Mouse (Mus musculus) liver, embryonic 14.5 days (tissue): ENCODE data around the gene Llph. TPM values are rescaled to one million over a fixed set of nuclear protein-coding genes. Genes with fewer than 3 reads are reported as not detected.
A peak's percentile ranks its signal among the peaks of the same experiment; 100 is the strongest.
"Not testable (repeated sequence)": the region's sequence is repeated elsewhere in the genome, so short reads cannot be mapped to it uniquely, and the experiment has no call there.

Experiments
- ATAC-seq: fragments of 200-750 bp; cut with Nextera tagmentation; 2 replicates; pipeline ENCODE4 v1.8.0; 2017; ENCODE audit warnings: moderate number of reproducible peaks, mild to moderate bottlenecking, moderate library complexity; ENCODE audit not compliant: insufficient read depth
- DNase-seq, 3 experiments: peaks; one replicate each; pipeline ENCODE4 v3.0.0-alpha.2; 2012 to 2013; ENCODE audit warnings: low read depth in 3 of 3, low spot score in 3 of 3
- H3K27ac ChIP-seq: fragments of 300-500 bp; sonication (generic); 2 replicates; pipeline ENCODE4 v1.5.1; 2014; ENCODE audit warnings: moderate library complexity, mild to moderate bottlenecking, control low read depth, inconsistent platforms
- H3K27me3 ChIP-seq: fragments of 300-500 bp; sonication (generic); 2 replicates; pipeline ENCODE4 v1.6.1; 2014; ENCODE audit warnings: mild to moderate bottlenecking, low read length, moderate library complexity; ENCODE audit not compliant: control insufficient read depth, insufficient read depth
- H3K36me3 ChIP-seq: fragments of 300-500 bp; sonication (generic); replicated peaks from 2 replicates; pipeline ENCODE4 v1.6.1; 2014; ENCODE audit warnings: low read depth; ENCODE audit not compliant: control insufficient read depth, insufficient read depth
- H3K4me1 ChIP-seq, 2 experiments: fragments of 200-500 bp in 1 of 2; fragments of 300-500 bp in 1 of 2; sonication (generic) in 1 of 2; replicated peaks; 2 replicates each; pipeline ENCODE4 v1.6.1; 2012 to 2014; ENCODE audit warnings: antibody characterized with exemption in 1 of 2, inconsistent platforms in 1 of 2, low read length in 1 of 2; ENCODE audit not compliant: control insufficient read depth in 2 of 2, insufficient read depth in 2 of 2
- H3K4me2 ChIP-seq: fragments of 300-500 bp; sonication (generic); 2 replicates; pipeline ENCODE4 v1.6.1; 2014; ENCODE audit warnings: low read depth, mild to moderate bottlenecking, control low read depth, moderate library complexity
- H3K4me3 ChIP-seq, 2 experiments: fragments of 200-500 bp in 1 of 2; fragments of 300-500 bp in 1 of 2; sonication (generic) in 1 of 2; 2 replicates each; pipeline ENCODE4 v1.5.1; 2012 to 2014; ENCODE audit warnings: low read depth in 2 of 2, low read length in 2 of 2, mild to moderate bottlenecking in 2 of 2, control low read depth in 1 of 2, inconsistent platforms in 1 of 2, moderate library complexity in 1 of 2; ENCODE audit not compliant: insufficient read depth in 1 of 2
- H3K9ac ChIP-seq: fragments of 300-500 bp; sonication (generic); replicated peaks from 2 replicates; pipeline ENCODE4 v1.6.1; 2014; ENCODE audit warnings: mild to moderate bottlenecking, control low read depth, moderate library complexity
- H3K9me3 ChIP-seq: fragments of 300-500 bp; sonication (generic); 2 replicates; pipeline ENCODE4 v1.6.1; 2016; ENCODE audit warnings: low read length, mixed read lengths; ENCODE audit not compliant: control insufficient read depth
- CTCF ChIP-seq: IDR thresholded peaks from 2 replicates; pipeline ENCODE4 v1.5.1; 2016; ENCODE audit warnings: antibody characterized with exemption, low read depth, control low read depth
- EP300 ChIP-seq: IDR thresholded peaks from 2 replicates; pipeline ENCODE4 v1.6.1; 2016; ENCODE audit warnings: antibody characterized with exemption, low read depth
- WGBS: fragments of 180-500 bp; shearing (Covaris S2); extraction: QIAGEN DNeasy Blood & Tissue Kit; methylation state at CpG from one replicate; pipeline ENCODE4 v1.1.7; 2014; ENCODE audit not compliant: insufficient replicate concordance; 5-methylcytosine and 5-hydroxymethylcytosine counted together
- polyA plus RNA-seq, 2 experiments: library from polyadenylated mRNA; depleted of rRNA in 1 of 2; stranded (reverse) in 1 of 2; unstranded in 1 of 2; fragments of >200 nt; fragmentation: Nextera tagmentation in 1 of 2; extraction: Ambion mirVana in 1 of 2; gene quantifications; 2 replicates each; pipeline versions ENCODE4 v1.2.1 to v1.2.3; 2012 to 2014

The Llph gene
- polyA plus RNA-seq, 2 experiments = 32.2 to 33.6 TPM

GRCm38 (mm10) chr10:120208015-120208414, 18.9 kb upstream of the Llph start:
- Histone ChIP-seq H3K4me2 (peak overlapping the region; percentile 77), H3K4me3 (no peak overlapping the region; a peak in 2 of 4 replicates), H3K27ac (no peak overlapping the region), H3K9ac (no peak overlapping the region), H3K9me3 (no peaks in the 10 kb centered on the region; the same call in 1 of the 2 replicates), H3K36me3 (no peaks in the 10 kb centered on the region), H3K4me1 (peaks cover 6 to 7% of the 10 kb centered on the region in 2 experiments), H3K27me3 (no peaks in the 10 kb centered on the region)
- ATAC-seq (no peak), DNase-seq (no peak)
- no peak for TF ChIP-seq EP300
- TF ChIP-seq CTCF = no peak
- WGBS = 57% methylated on average over 8 of the region's 8 CpGs

- peak overlapping the region; percentile 70 to 96 for H3K4me3 ChIP-seq
Observed at GRCm38 (mm10) chr10:120208575-120209538, 18.0 kb upstream of the Llph start.

DNA sequence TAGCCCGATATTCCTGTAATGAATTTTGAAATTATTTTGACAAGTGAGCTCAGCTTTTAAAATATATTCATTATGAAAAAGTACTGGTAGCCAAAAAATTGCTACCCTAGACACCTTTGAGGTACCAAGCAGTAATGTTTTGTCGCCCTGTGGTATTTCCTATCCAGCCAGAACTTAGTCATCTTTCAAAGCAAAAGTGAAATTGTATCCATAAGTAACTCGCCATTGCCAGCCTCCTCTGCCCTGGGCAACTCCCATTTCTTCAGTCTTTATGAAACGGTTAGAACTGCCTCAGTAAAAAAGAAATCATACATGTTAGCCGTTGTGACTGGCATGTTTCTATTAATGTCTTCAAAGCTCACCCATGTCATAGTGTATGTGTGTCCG, 17.3 kb upstream of the Llph start:
- Histone ChIP-seq H3K36me3 (no peaks in the 10 kb centered on the region), H3K27ac (no peak overlapping the region), H3K27me3 (no peaks in the 10 kb centered on the region), H3K9me3 (no peaks in the 10 kb centered on the region; the same call in 1 of the 2 replicates), H3K9ac (peak overlapping the region; percentile 88), H3K4me3 (peak overlapping the region; percentile 40 to 96), H3K4me1 (peaks cover 6 to 7% of the 10 kb centered on the region in 2 experiments), H3K4me2 (peak overlapping the region; percentile 77)
- ATAC-seq = no peak
- no peak for DNase-seq
- TF ChIP-seq EP300 = no peak
- TF ChIP-seq CTCF = no peak
- 40% methylated on average over 6 of the region's 6 CpGs for WGBS

More at GRCm38 (mm10) chr10:120208575-120209538, 18.0 kb upstream of the Llph start:
- Histone ChIP-seq H3K9ac (peak overlapping the region; percentile 88), H3K36me3 (no peaks in the 10 kb centered on the region), H3K9me3 (no peaks in the 10 kb centered on the region; the same call in 1 of the 2 replicates), H3K27ac (no peak overlapping the region), H3K27me3 (no peaks in the 10 kb centered on the region), H3K4me1 (peaks cover 6 to 7% of the 10 kb centered on the region in 2 experiments), H3K4me2 (peak overlapping the region; percentile 77)
- ATAC-seq (peak; percentile 83), DNase-seq (peak; percentile 52 to 58 (median 56))
- 2% methylated on average over 53 of the region's 53 CpGs for WGBS
- peak; percentile 28; the same call in 1 of the 2 replicates for TF ChIP-seq CTCF
- no peak for TF ChIP-seq EP300

- H3K27me3 ChIP-seq = no peaks in the 10 kb centered on the region
- ATAC-seq (no peak), DNase-seq (no peak)
- H3K9me3 ChIP-seq = no peaks in the 10 kb centered on the region; the same call in 1 of the 2 replicates
- H3K4me1 ChIP-seq = peaks cover 6 to 7% of the 10 kb centered on the region in 2 experiments
- H3K27ac ChIP-seq = no peak overlapping the region
- peak overlapping the region; percentile 40 to 96; a peak in 2 of 4 replicates for H3K4me3 ChIP-seq
- H3K36me3 ChIP-seq = no peaks in the 10 kb centered on the region
- H3K9ac ChIP-seq = no peak overlapping the region; the same call in none of the 2 replicates
- peak overlapping the region; percentile 77 for H3K4me2 ChIP-seq
- WGBS = 83% methylated on average over 3 of the region's 3 CpGs
- TF ChIP-seq EP300 = no peak
- TF ChIP-seq CTCF = no peak
Observed at GRCm38 (mm10) chr10:120210096-120210495, 16.8 kb upstream of the Llph start.

DNA sequence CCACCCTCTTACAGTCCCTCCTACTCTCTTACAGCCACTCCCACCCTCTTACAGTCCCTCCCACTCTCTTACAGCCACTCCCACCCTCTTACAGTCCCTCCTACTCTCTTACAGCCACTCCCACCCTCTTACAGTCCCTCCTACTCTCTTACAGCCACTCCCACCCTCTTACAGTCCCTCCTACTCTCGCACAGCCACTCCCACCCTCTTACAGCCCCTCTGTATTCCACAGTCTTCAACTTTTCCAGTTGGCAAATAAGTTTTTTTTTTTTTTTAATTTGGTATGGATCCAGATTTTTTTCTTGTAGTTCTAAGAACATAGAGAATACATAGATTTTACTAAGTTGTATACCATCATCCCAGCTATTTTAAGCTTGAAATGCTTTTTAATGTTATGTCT, 9.8 kb upstream of the Llph start:
- H3K27me3 ChIP-seq, DNase-seq, H3K4me3 ChIP-seq, H3K9ac ChIP-seq, H3K4me1 ChIP-seq, H3K4me2 ChIP-seq, H3K27ac ChIP-seq, H3K36me3 ChIP-seq, H3K9me3 ChIP-seq, ATAC-seq: not testable (repeated sequence)
- 69% methylated on average over 1 of the region's 1 CpGs for WGBS
